Mouse (Mus musculus) CH12.LX (cell line): ENCODE data around the gene Hey2. TPM values are rescaled to one million over a fixed set of nuclear protein-coding genes. Genes with fewer than 3 reads are reported as not detected.
A peak's percentile ranks its signal among the peaks of the same experiment; 100 is the strongest.

Experiments used
- DNase-seq: peaks from one replicate; pipeline ENCODE4 v3.0.0-alpha.2; 2013; ENCODE audit errors: extremely low read depth
- H3K27ac ChIP-seq: 2 replicates; pipeline ENCODE4 v1.5.1; 2012; ENCODE audit warnings: low read depth, mild to moderate bottlenecking, control low read depth, moderate library complexity; ENCODE audit not compliant: insufficient read depth
- H3K27me3 ChIP-seq: replicated peaks from 2 replicates; pipeline ENCODE3; 2012; ENCODE audit warnings: inconsistent platforms
- H3K36me3 ChIP-seq, 2 experiments: replicated peaks in 1 of 2; 2 replicates each; pipeline versions ENCODE3 to v1.6.1; 2012; ENCODE audit warnings: inconsistent platforms in 1 of 2, low read length in 1 of 2, mild to moderate bottlenecking in 1 of 2, mixed read lengths in 1 of 2, moderate library complexity in 1 of 2; ENCODE audit not compliant: control insufficient read depth in 1 of 2, insufficient read depth in 1 of 2
- H3K4me1 ChIP-seq, 2 experiments: 2 replicates each; pipeline ENCODE4 v1.6.1; 2012; ENCODE audit warnings: inconsistent platforms in 1 of 2, moderate library complexity in 1 of 2; ENCODE audit not compliant: insufficient read depth in 2 of 2, control insufficient read depth in 1 of 2
- H3K4me2 ChIP-seq: 2 replicates; pipeline ENCODE4 v1.6.1; 2012; ENCODE audit warnings: low read depth, mild to moderate bottlenecking, control low read depth; ENCODE audit not compliant: poor library complexity, insufficient read depth, severe bottlenecking
- H3K4me3 ChIP-seq, 3 experiments: fragments of 150-350 bp in 1 of 3; sonication (generic) in 1 of 3; replicated peaks in 1 of 3; 2 replicates each; pipeline versions ENCODE3 to v1.5.1; 2011 to 2012; ENCODE audit warnings: low read depth in 2 of 3, low read length in 2 of 3, mild to moderate bottlenecking in 2 of 3, moderate library complexity in 2 of 3, control low read depth in 1 of 3, improper control_type of control experiment in 1 of 3, inconsistent platforms in 1 of 3, mixed read lengths in 1 of 3; ENCODE audit not compliant: poor library complexity in 1 of 3
- H3K79me2 ChIP-seq: replicated peaks from 2 replicates; pipeline ENCODE4 v1.6.1; 2012; ENCODE audit warnings: mild to moderate bottlenecking, moderate library complexity; ENCODE audit not compliant: control insufficient read depth, poor library complexity, insufficient read depth, severe bottlenecking; ENCODE audit errors: extremely low read depth
- H3K9ac ChIP-seq: 2 replicates; pipeline ENCODE4 v1.6.1; 2012; ENCODE audit warnings: low read depth, mild to moderate bottlenecking, control low read depth, moderate library complexity; ENCODE audit not compliant: insufficient read depth
- H3K9me3 ChIP-seq: replicated peaks from 2 replicates; pipeline ENCODE3; 2012; ENCODE audit warnings: low read length, inconsistent platforms, mixed read lengths
- BHLHE40 ChIP-seq: IDR thresholded peaks from 2 replicates; pipeline ENCODE4 v1.6.1; 2011; ENCODE audit warnings: mild to moderate bottlenecking, low read depth, low read length, improper control_type of control experiment
- CHD2 ChIP-seq: IDR thresholded peaks from 2 replicates; pipeline ENCODE4 v1.6.1; 2011; ENCODE audit warnings: low read length, improper control_type of control experiment
- CTCF ChIP-seq, 2 experiments: IDR thresholded peaks in 1 of 2; conservative IDR thresholded peaks in 1 of 2; 2 replicates each; pipeline ENCODE4 v1.5.1; 2011 to 2012; ENCODE audit warnings: low read depth in 2 of 2, low read length in 2 of 2, improper control_type of control experiment in 1 of 2, inconsistent platforms in 1 of 2, mild to moderate bottlenecking in 1 of 2, moderate library complexity in 1 of 2
- E2F4 ChIP-seq: IDR thresholded peaks from 2 replicates; pipeline ENCODE4 v1.6.1; 2011; ENCODE audit warnings: low read depth, low read length, improper control_type of control experiment; ENCODE audit not compliant: insufficient replicate concordance
- ELF1 ChIP-seq: IDR thresholded peaks from 2 replicates; pipeline ENCODE4 v1.6.1; 2014; ENCODE audit warnings: low read depth, mild to moderate bottlenecking, inconsistent platforms, low read length, improper control_type of control experiment
- EP300 ChIP-seq: IDR thresholded peaks from 2 replicates; pipeline ENCODE4 v1.6.1; 2011; ENCODE audit warnings: low read length, improper control_type of control experiment
- ETS1 ChIP-seq: conservative IDR thresholded peaks from 2 replicates; pipeline ENCODE4 v1.6.1; 2012; ENCODE audit warnings: low read depth, mild to moderate bottlenecking, inconsistent platforms, low read length, improper control_type of control experiment, moderate library complexity
- JUND ChIP-seq: conservative IDR thresholded peaks from 2 replicates; pipeline ENCODE4 v1.6.1; 2011; ENCODE audit warnings: low read depth, low read length, improper control_type of control experiment
- MAX ChIP-seq: IDR thresholded peaks from 2 replicates; pipeline ENCODE4 v1.6.1; 2011; ENCODE audit warnings: low read length, improper control_type of control experiment
- MEF2A ChIP-seq: IDR thresholded peaks from 2 replicates; pipeline ENCODE4 v1.6.1; 2014; ENCODE audit warnings: low read depth, mild to moderate bottlenecking, inconsistent platforms, low read length, improper control_type of control experiment, borderline replicate concordance
- MXI1 ChIP-seq: IDR thresholded peaks from 2 replicates; pipeline ENCODE4 v1.6.1; 2011; ENCODE audit warnings: mild to moderate bottlenecking, low read depth, low read length, improper control_type of control experiment
- NELFE ChIP-seq: IDR thresholded peaks from 2 replicates; pipeline ENCODE4 v1.6.1; 2011; ENCODE audit warnings: low read depth, low read length, improper control_type of control experiment
- PAX5 ChIP-seq: IDR thresholded peaks from 2 replicates; pipeline ENCODE4 v1.6.1; 2012; ENCODE audit warnings: low read length, inconsistent platforms, mixed read lengths
- POLR2A ChIP-seq: IDR thresholded peaks from 2 replicates; pipeline ENCODE4 v1.6.1; 2011; ENCODE audit warnings: low read depth, mild to moderate bottlenecking, improper control_type of control experiment, low read length
- POLR2AphosphoS2 ChIP-seq: IDR thresholded peaks from 2 replicates; pipeline ENCODE4 v1.6.1; 2011; ENCODE audit warnings: low read depth, low read length, improper control_type of control experiment
- RAD21 ChIP-seq: IDR thresholded peaks from 2 replicates; pipeline ENCODE4 v1.6.1; 2011; ENCODE audit warnings: low read depth, mild to moderate bottlenecking, low read length, improper control_type of control experiment, moderate library complexity
- RCOR1 ChIP-seq: conservative IDR thresholded peaks from 2 replicates; pipeline ENCODE4 v1.6.1; 2012; ENCODE audit warnings: low read depth, mild to moderate bottlenecking, inconsistent platforms, low read length, improper control_type of control experiment
- SIN3A ChIP-seq: IDR thresholded peaks from 2 replicates; pipeline ENCODE4 v1.6.1; 2012; ENCODE audit warnings: low read length, improper control_type of control experiment, inconsistent platforms
- TCF12 ChIP-seq: IDR thresholded peaks from 2 replicates; pipeline ENCODE4 v1.6.1; 2014; ENCODE audit warnings: low read depth, mild to moderate bottlenecking, inconsistent platforms, low read length, improper control_type of control experiment
- ZKSCAN1 ChIP-seq: IDR thresholded peaks from 2 replicates; pipeline ENCODE4 v1.6.1; 2012; ENCODE audit warnings: low read depth, inconsistent platforms, low read length, improper control_type of control experiment, borderline replicate concordance
- ZNF384 ChIP-seq: IDR thresholded peaks from 2 replicates; pipeline ENCODE4 v1.6.1; 2012; ENCODE audit warnings: low read depth, low read length, improper control_type of control experiment, inconsistent platforms
- dilution Hi-C: fragments of 300-500 bp; cut with MboI; formaldehyde crosslinking; loops from 2 replicates; pipeline ENCODE4 v1.14.3; 2020; ENCODE audit warnings: low sequenced_read_pairs; ENCODE audit not compliant: extremely low pct_unique_long_range_greater_than_20kb, extremely low pct_ligation_motif_present
- in situ Hi-C: fragments of 300-500 bp; cut with MboI; formaldehyde crosslinking; loops from 3 replicates; pipeline ENCODE4 v1.14.3; 2019; ENCODE audit warnings: low sequenced_read_pairs, low pct_ligation_motif_present, low pct_unique_long_range_greater_than_20kb, mixed read lengths
- polyA plus RNA-seq: library from polyadenylated mRNA; unstranded; fragments of >175 nt; gene quantifications from 2 replicates; pipeline ENCODE4 v1.2.1, GENCODE M21; 2012; ENCODE audit warnings: low read depth; ENCODE audit not compliant: insufficient read length
- total RNA-seq, 2 experiments: library from RNA; depleted of rRNA; stranded (reverse); fragments of 300-350 nt in 1 of 2; fragments of >200 nt in 1 of 2; gene quantifications; 2 replicates each; pipeline ENCODE4 v1.2.3; 2012 to 2014

Hey2 gene
- total and polyA plus RNA-seq, 3 experiments: 0.13 TPM; not detected in 2

DNA sequence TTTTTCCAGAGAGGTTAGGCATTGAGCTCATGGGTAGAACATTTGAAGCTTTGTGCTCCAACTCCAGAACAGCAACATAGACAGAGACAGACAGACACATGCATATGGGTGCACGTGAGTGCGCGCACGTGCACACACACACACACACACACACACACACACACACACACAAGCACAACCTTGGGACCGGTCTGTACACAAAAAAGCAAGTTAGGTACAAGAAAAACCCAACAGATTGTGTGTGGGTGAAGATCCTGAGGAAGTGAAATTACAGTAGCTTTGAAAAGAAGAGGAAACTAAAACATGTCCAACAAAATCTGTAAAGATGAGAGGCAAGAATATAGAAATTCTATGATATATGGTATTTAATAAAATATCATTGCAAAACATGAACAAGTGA, 53.1 kb downstream of the Hey2 start:
- Histone ChIP-seq H3K27me3 (no peaks in the 10 kb centered on the region), H3K4me3 (no peak overlapping the region), H3K36me3 (peaks cover 0 to 2% of the 10 kb centered on the region in 2 experiments), H3K9me3 (no peaks in the 10 kb centered on the region), H3K4me1 (peaks cover 6 to 29% of the 10 kb centered on the region in 2 experiments), H3K27ac (no peak overlapping the region), H3K79me2 (no peaks in the 10 kb centered on the region), H3K4me2 (no peak overlapping the region), H3K9ac (no peak overlapping the region)
- in situ Hi-C loops (no loop called here), dilution Hi-C loops (no loop called here)
- DNase-seq: no peak
- TF ChIP-seq ETS1 (no peak), BHLHE40 (peak; percentile 77), ZKSCAN1 (no peak)

DNA sequence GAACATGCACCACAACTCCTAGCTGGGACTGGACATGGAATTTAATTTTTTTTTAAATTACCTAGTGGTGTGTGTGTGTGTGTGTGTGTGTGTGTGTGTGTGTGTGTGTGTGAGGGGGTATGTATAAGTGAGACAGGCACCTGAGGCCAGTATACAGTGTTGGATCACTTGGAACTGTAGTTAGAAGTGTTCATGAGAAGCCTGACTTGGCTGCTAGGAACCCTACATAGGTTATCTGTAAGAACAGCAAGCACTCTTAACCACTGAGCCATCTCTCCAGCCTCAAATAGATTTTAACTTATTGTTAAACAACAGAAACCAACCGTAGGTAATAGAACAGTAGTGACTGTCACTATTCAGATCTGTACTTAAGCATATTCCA, 54.3 kb downstream of the Hey2 start:
- in situ Hi-C loops: no loop called here
- H3K4me1 ChIP-seq: peaks cover 8 to 41% of the 10 kb centered on the region in 2 experiments
- dilution Hi-C loops: no loop called here
- no peak overlapping the region for H3K4me2 ChIP-seq
- no peak for DNase-seq
- no peak overlapping the region for H3K4me3 ChIP-seq
- H3K79me2 ChIP-seq: no peaks in the 10 kb centered on the region
- no peak overlapping the region for H3K9ac ChIP-seq
- H3K27me3 ChIP-seq: no peaks in the 10 kb centered on the region
- H3K36me3 ChIP-seq: no peaks in the 10 kb centered on the region
- no peak for TF ChIP-seq CTCF (conservative IDR thresholded peaks at IDR 0.05 in 1 of 2, IDR thresholded peaks at IDR 0.05 in 1 of 2; ENCODE audit: low read depth in 2 of 2, low read length in 2 of 2)
- no peak for TF ChIP-seq MXI1
- no peak for TF ChIP-seq NELFE
- TF ChIP-seq JUND: no peak
- no peak for TF ChIP-seq ELF1
- no peak for TF ChIP-seq MAX
- TF ChIP-seq POLR2AphosphoS2: no peak
- no peak for TF ChIP-seq CHD2
- no peak for TF ChIP-seq ZNF384
- no peak for TF ChIP-seq BHLHE40
- TF ChIP-seq E2F4: no peak
- no peak for TF ChIP-seq ZKSCAN1
- TF ChIP-seq PAX5: no peak
- TF ChIP-seq POLR2A: no peak
- no peak for TF ChIP-seq TCF12
- no peak for TF ChIP-seq SIN3A
- no peak for TF ChIP-seq RCOR1
- no peak for TF ChIP-seq RAD21
- no peak for TF ChIP-seq MEF2A
- TF ChIP-seq EP300: no peak
- no peak overlapping the region for H3K27ac ChIP-seq
- H3K9me3 ChIP-seq: no peaks in the 10 kb centered on the region
